Mouse (Mus musculus) lung, postnatal 0 days (tissue): ENCODE results near the gene Cdadc1. TPM values are rescaled to one million over a fixed set of nuclear protein-coding genes. Genes with fewer than 3 reads are reported as not detected.

ENCODE experiments used
- ATAC-seq: fragments of 200-750 bp; cut with Nextera tagmentation; 2 replicates; pipeline ENCODE4 v1.8.0; 2017; ENCODE audit warnings: moderate library complexity
- DNase-seq: peaks from one replicate; pipeline ENCODE4 v3.0.0-alpha.2; 2016; ENCODE audit warnings: low spot score
- H3K27ac ChIP-seq: fragments of 300-500 bp; sonication (generic); 2 replicates; pipeline ENCODE4 v1.5.1; 2014; ENCODE audit warnings: antibody characterized with exemption, mild to moderate bottlenecking, low read length, mixed read lengths
- H3K27me3 ChIP-seq: fragments of 300-500 bp; sonication (generic); replicated peaks from 2 replicates; pipeline ENCODE4 v1.6.1; 2014; ENCODE audit warnings: low read length, mixed read lengths; ENCODE audit not compliant: insufficient read depth
- H3K36me3 ChIP-seq: fragments of 300-500 bp; sonication (generic); 2 replicates; pipeline ENCODE4 v1.6.1; 2014; ENCODE audit warnings: low read length, mixed read lengths; ENCODE audit not compliant: insufficient read depth
- H3K4me1 ChIP-seq: fragments of 300-500 bp; sonication (generic); 2 replicates; pipeline ENCODE4 v1.6.1; 2014; ENCODE audit warnings: antibody characterized with exemption, low read depth, low read length, mixed read lengths; ENCODE audit not compliant: insufficient read depth
- H3K4me2 ChIP-seq: fragments of 300-500 bp; sonication (generic); replicated peaks from 2 replicates; pipeline ENCODE4 v1.6.1; 2014; ENCODE audit warnings: low read depth, mild to moderate bottlenecking, low read length, moderate library complexity, mixed read lengths
- H3K4me3 ChIP-seq: fragments of 300-500 bp; sonication (generic); 2 replicates; pipeline ENCODE4 v1.5.1; 2014; ENCODE audit warnings: low read depth, low read length
- H3K9ac ChIP-seq: fragments of 300-500 bp; sonication (generic); replicated peaks from 2 replicates; pipeline ENCODE4 v1.6.1; 2014; ENCODE audit warnings: low read depth, mild to moderate bottlenecking
- H3K9me3 ChIP-seq: fragments of 300-500 bp; sonication (generic); 2 replicates; pipeline ENCODE4 v1.6.1; 2016; ENCODE audit warnings: low read length, mixed read lengths
- CTCF ChIP-seq: IDR thresholded peaks from 2 replicates; pipeline ENCODE4 v1.5.1; 2016; ENCODE audit warnings: antibody characterized with exemption, mild to moderate bottlenecking
- EP300 ChIP-seq: IDR thresholded peaks from 2 replicates; pipeline ENCODE4 v1.6.1; 2016; ENCODE audit warnings: antibody characterized with exemption, mild to moderate bottlenecking, control low read depth
- WGBS: fragments of 180-500 bp; shearing (Covaris S2); extraction: QIAGEN DNeasy Blood & Tissue Kit; methylation state at CpG from one replicate; pipeline ENCODE4 v1.1.7; 2014; 5-methylcytosine and 5-hydroxymethylcytosine counted together
- polyA plus RNA-seq: library from polyadenylated mRNA; unstranded; fragments of >200 nt; fragmentation: Nextera tagmentation; extraction: Ambion mirVana; gene quantifications from 2 replicates; pipeline ENCODE4 v1.2.1, GENCODE M21; 2015

The Cdadc1 gene
- polyA plus RNA-seq, 1 experiment from 2014 or later = 42.3 TPM

DNA sequence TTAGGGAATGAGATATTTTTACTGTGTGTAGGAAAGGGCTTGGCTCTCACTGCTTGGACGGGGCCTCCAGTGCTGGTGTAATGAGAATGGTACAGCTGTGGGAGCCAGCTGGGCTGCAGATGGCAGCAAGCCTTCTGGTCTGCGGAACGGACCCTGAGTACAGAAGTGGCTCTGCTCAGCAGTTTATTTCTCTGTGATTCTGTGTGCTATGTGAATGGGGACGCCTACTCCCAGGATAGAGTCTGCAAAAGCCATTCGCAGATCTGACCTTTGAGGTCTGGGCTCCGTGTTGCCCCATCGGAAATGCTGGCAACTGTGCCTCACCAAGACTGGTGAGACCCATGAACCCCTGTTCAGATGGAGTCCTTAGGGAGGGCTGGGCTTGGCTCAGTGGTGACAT, 30.1 kb upstream of the Cdadc1 start:
- DNase-seq (peak; percentile 70), ATAC-seq (peak; percentile 56)
- H3K9me3 ChIP-seq = no peaks in the 10 kb centered on the region
- no peaks in the 10 kb centered on the region for H3K36me3 ChIP-seq
- WGBS = 43% methylated on average over 7 of the region's 7 CpGs
- H3K27ac ChIP-seq = no peak overlapping the region
- peak; percentile 28; the same call in 1 of the 2 replicates for TF ChIP-seq CTCF
- no peak for TF ChIP-seq EP300
- no peak overlapping the region for H3K9ac ChIP-seq
- peak overlapping the region; percentile 90 for H3K4me2 ChIP-seq
- no peaks in the 10 kb centered on the region for H3K27me3 ChIP-seq
- no peaks in the 10 kb centered on the region for H3K4me1 ChIP-seq
- no peak overlapping the region for H3K4me3 ChIP-seq

DNA sequence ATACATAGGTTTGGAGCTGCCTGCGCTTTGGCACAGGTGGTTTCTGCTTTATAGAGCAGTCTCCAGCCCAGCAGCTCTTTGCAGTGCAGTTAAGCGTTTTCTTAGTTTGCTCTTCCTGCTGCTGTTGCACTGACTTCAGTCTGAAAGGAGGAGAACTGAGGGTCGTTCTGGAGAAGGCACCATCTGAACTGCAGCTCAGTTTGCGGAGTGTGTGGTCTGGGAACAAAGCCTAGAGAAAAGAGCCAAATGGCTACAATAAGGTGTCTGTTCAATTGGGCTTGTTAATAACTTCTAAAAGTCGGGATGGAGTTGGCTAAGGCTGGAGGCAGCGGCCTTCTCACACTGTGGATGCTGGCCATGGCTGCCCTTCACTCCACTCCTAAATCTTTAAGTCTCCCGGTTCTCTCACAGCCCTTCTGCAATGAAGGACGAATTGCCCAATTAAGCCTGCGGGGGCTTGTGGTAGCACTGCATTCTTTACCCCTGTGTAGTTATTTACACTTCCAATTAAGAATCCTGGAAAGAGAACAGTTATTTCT, 29.5 kb upstream of the Cdadc1 start:
- Histone ChIP-seq H3K4me3 (peak overlapping the region; percentile 49), H3K9me3 (no peaks in the 10 kb centered on the region), H3K27ac (no peak overlapping the region), H3K4me1 (no peaks in the 10 kb centered on the region), H3K27me3 (no peaks in the 10 kb centered on the region), H3K4me2 (peak overlapping the region; percentile 90), H3K36me3 (no peaks in the 10 kb centered on the region), H3K9ac (no peak overlapping the region)
- WGBS = 31% methylated on average over 9 of the region's 9 CpGs
- TF ChIP-seq CTCF = no peak
- no peak for TF ChIP-seq EP300
- no peak for ATAC-seq
- no peak for DNase-seq

DNA sequence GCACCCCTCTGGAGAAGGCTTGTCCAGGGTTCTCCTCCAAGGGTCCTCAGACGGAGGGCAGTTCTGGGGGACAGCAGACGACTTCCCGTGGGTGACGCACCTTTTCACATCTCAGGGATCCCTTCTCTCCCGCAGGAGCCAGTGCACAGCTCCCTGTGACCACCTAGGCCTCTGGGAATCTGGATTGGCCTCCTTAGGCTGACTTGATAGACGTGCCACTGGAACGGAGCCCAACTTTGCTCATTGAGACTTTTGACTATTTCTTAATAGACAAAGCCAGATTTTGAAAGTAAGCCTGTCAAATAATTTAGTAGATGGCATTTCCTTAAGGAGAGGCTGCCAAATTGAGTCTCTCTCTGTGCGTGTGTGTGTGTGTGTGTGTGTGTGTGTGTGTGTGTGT, 29.0 kb upstream of the Cdadc1 start:
- Histone ChIP-seq H3K4me1 (no peaks in the 10 kb centered on the region), H3K27me3 (no peaks in the 10 kb centered on the region), H3K9ac (no peak overlapping the region), H3K36me3 (no peaks in the 10 kb centered on the region), H3K27ac (peak overlapping the region; percentile 10; the same call in 1 of the 2 replicates), H3K4me3 (peak overlapping the region; percentile 49), H3K4me2 (peak overlapping the region; percentile 90), H3K9me3 (no peaks in the 10 kb centered on the region)
- ATAC-seq (no peak), DNase-seq (peak; percentile 75)
- 25% methylated on average over 8 of the region's 8 CpGs for WGBS
- TF ChIP-seq EP300 (no peak), CTCF (no peak)

DNA sequence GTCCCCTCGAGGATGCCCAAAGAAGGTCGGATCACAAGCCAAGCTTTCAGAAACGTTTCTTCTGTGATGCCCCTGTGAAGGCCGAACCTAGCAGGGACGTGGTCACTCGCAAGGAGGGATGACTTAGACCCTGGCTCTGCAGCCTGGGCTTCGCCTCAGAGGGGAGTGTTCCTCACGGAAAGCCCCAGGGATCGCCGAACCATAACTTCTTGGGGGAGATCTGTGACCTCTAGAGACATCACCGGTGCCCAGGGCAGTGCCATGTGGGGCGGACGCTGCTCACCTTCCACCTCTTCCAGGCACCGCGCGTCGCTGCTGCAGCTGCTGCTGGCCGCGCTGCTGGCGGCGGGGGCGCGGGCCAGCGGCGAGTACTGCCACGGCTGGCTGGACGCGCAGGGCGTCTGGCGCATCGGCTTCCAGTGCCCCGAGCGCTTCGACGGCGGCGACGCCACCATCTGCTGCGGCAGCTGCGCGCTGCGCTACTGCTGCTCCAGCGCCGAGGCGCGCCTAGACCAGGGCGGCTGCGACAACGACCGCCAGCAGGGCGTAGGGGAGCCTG, 28.1 kb upstream of the Cdadc1 start:
- Histone ChIP-seq H3K4me2 (peak overlapping the region; percentile 90), H3K9ac (no peak overlapping the region), H3K9me3 (no peaks in the 10 kb centered on the region), H3K27ac (peak overlapping the region; percentile 38; the same call in 1 of the 2 replicates), H3K4me1 (no peaks in the 10 kb centered on the region), H3K4me3 (peak overlapping the region; percentile 49), H3K27me3 (no peaks in the 10 kb centered on the region), H3K36me3 (no peaks in the 10 kb centered on the region)
- WGBS = under 1% methylated on average over 49 of the region's 51 CpGs
- no peak for TF ChIP-seq EP300
- no peak for TF ChIP-seq CTCF
- DNase-seq (no peak), ATAC-seq (peak; percentile 5; the same call in 1 of the 2 replicates)

DNA sequence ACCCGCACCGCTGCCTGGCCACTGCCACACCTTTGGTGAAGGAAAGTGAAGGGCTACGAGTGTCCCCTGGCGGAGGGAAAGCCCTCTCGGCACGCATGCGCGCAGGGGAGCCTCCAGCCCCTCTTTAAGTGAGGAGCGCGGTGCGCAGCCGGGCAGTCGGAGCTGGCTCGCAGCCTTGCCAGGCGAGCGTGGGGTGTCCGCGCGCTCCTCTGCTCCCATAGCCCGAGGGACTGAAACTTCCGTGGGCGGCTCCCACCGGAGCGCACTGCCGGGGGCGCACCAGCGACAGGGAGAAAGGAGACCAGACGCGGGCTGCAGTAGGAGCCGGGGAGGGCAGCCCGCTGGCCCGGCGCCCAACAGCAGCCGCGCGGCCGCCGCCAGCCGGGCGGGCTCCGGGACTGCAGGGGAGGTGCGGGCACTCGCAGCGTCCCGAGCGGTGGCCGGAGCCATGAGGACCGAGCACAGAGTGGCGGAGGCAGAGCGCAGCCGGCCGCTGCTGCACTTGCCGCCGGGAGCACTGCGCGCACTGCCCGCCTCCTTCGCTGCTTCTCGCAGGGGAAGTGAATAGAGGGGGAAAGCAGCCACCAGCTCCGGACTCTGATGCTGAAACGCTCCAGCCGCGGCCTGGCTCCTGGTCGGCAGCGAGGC, 27.5 kb upstream of the Cdadc1 start, which contains the start of gene Shisa2:
Gene Shisa2 (plus strand): TSS at position 151 of the 648 bp plus-strand sequence.
- WGBS = under 1% methylated on average over 50 of the region's 65 CpGs
- H3K4me1 ChIP-seq = no peaks in the 10 kb centered on the region
- peak within 1 kb of the TSS; percentile 38; the same call in 1 of the 2 replicates for H3K27ac ChIP-seq
- ATAC-seq (peak; percentile 86), DNase-seq (peak; percentile 84)
- no peak within 1 kb of the TSS for H3K9ac ChIP-seq
- H3K9me3 ChIP-seq = no peaks in the 10 kb centered on the region
- no peaks in the 10 kb centered on the region for H3K36me3 ChIP-seq
- peak within 1 kb of the TSS; percentile 49 for H3K4me3 ChIP-seq
- TF ChIP-seq CTCF (peak; percentile 71), EP300 (no peak)
- H3K27me3 ChIP-seq = no peaks in the 10 kb centered on the region
- H3K4me2 ChIP-seq = peak within 1 kb of the TSS; percentile 90

DNA sequence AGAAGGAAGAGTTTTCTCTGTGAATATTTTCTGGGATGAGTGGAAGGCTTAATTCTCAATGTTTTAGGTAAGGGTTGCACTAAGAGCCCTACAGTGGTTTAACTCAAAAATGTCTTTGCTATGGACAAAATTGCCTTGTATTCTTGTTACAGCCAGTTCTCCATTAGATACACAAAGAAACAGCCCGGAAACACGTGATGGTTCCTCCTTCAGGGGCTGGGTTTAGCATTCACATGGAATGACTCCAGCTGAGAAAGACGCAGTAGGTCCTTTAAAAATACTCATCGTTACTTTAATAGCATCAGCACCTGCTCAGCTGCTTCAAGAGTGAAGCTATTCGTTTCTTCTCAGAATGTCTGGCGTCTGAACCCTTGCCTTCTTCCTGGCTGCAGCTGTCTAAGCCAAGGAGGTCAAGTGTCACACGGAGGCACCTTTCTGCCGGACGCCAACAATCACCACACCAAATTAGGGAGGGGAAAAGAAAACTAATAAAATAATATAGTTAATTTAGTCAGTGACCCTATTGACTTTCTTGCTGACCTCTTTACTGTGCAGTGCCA, 26.6 kb upstream of the Cdadc1 start:
- Histone ChIP-seq H3K4me1 (no peaks in the 10 kb centered on the region), H3K9ac (no peak overlapping the region), H3K27me3 (no peaks in the 10 kb centered on the region), H3K4me3 (no peak overlapping the region), H3K9me3 (no peaks in the 10 kb centered on the region), H3K27ac (no peak overlapping the region), H3K4me2 (peak overlapping the region; percentile 90; the same call in 1 of the 2 replicates), H3K36me3 (no peaks in the 10 kb centered on the region)
- ATAC-seq (no peak), DNase-seq (no peak)
- WGBS = 39% methylated on average over 9 of the region's 9 CpGs
- TF ChIP-seq EP300 (no peak), CTCF (no peak)
